Mouse (Mus musculus) stomach, embryonic 15.5 days (tissue): ENCODE data around the gene Tmbim6. TPM values are rescaled to one million over a fixed set of nuclear protein-coding genes. Genes with fewer than 3 reads are reported as not detected.

Source experiments
- ATAC-seq: fragments of 200-750 bp; cut with Nextera tagmentation; 2 replicates; pipeline ENCODE4 v1.8.0; 2017; ENCODE audit warnings: low read depth, moderate number of reproducible peaks, moderate TSS enrichment; ENCODE audit not compliant: insufficient read depth, low FRiP score
- H3K27ac ChIP-seq: fragments of 300-500 bp; sonication (generic); 2 replicates; pipeline ENCODE4 v1.5.1; 2015; ENCODE audit warnings: mild to moderate bottlenecking, inconsistent platforms
- H3K27me3 ChIP-seq: fragments of 300-500 bp; sonication (generic); replicated peaks from 2 replicates; pipeline ENCODE4 v1.6.1; 2015; ENCODE audit warnings: inconsistent platforms
- H3K36me3 ChIP-seq: fragments of 300-500 bp; sonication (generic); 2 replicates; pipeline ENCODE4 v1.6.1; 2015; ENCODE audit warnings: inconsistent platforms
- H3K4me1 ChIP-seq: fragments of 300-500 bp; sonication (generic); 2 replicates; pipeline ENCODE4 v1.6.1; 2015; ENCODE audit warnings: inconsistent platforms
- H3K4me2 ChIP-seq: fragments of 300-500 bp; sonication (generic); 2 replicates; pipeline ENCODE4 v1.6.1; 2015; ENCODE audit warnings: mild to moderate bottlenecking, inconsistent platforms
- H3K4me3 ChIP-seq: fragments of 300-500 bp; sonication (generic); replicated peaks from 2 replicates; pipeline ENCODE4 v1.5.1; 2015; ENCODE audit warnings: inconsistent platforms
- H3K9ac ChIP-seq: fragments of 300-500 bp; sonication (generic); 2 replicates; pipeline ENCODE4 v1.6.1; 2015; ENCODE audit warnings: inconsistent platforms
- H3K9me3 ChIP-seq: fragments of 300-500 bp; sonication (generic); 2 replicates; pipeline ENCODE4 v1.6.1; 2016; ENCODE audit warnings: inconsistent platforms
- WGBS: fragments of 180-500 bp; shearing (Covaris S2); methylation state at CpG from one replicate; pipeline ENCODE4 v1.1.7; 2015; 5-methylcytosine and 5-hydroxymethylcytosine counted together
- polyA plus RNA-seq: library from polyadenylated mRNA; unstranded; fragments of >200 nt; fragmentation: Nextera tagmentation; extraction: Ambion mirVana; gene quantifications from 2 replicates; pipeline ENCODE4 v1.2.1, GENCODE M21; 2015

Gene Tmbim6
- polyA plus RNA-seq, 1 experiment from 2014 or later, result 426 TPM

DNA sequence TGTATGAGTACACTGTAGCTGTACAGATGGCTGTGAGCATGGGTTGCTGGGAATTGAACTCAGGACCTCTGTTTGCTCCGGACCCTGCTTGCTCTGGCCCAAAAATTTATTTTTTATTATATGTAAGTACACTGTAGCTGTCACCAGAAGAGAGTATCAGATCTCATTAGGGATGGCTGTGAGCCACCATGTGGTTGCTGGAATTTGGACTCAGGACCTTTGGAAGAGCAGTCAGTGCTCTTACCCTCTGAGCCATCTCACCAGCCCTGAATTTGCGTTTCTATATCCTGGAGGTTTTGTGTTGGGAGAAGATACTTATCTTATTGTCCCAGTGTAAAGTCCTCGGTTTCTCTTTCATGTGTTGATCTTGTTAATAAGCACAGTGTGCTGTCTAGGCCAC is 5.9 kb upstream of the Tmbim6 start:
- H3K4me3 ChIP-seq, result no peak overlapping the region
- H3K9ac ChIP-seq, result no peak overlapping the region
- WGBS, result 71% methylated on average over 3 of the region's 3 CpGs
- H3K9me3 ChIP-seq, result no peaks in the 10 kb centered on the region
- no peak overlapping the region for H3K27ac ChIP-seq
- H3K36me3 ChIP-seq, result no peaks in the 10 kb centered on the region
- no peak for ATAC-seq
- H3K4me1 ChIP-seq, result no peaks in the 10 kb centered on the region
- no peaks in the 10 kb centered on the region for H3K27me3 ChIP-seq
- no peak overlapping the region for H3K4me2 ChIP-seq

DNA sequence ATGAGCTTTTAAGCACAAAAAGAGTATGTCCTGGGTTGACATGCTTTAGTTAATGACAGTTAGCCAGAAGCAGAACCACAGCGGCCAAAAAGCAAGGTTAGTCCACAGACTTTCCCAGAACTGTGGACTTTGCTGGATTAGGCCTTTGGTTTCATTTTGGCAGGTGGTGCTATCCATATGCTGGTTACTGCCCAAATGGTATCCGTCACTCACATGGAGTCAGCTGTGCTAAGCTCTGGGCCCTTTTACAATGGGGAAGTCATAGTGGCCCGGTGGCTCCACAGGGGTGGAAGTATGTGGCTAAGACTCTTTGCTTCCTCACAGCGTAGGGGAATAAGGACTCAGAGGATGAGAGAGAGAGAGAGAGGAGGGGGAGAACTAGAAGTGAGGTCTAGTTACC is 4.7 kb upstream of the Tmbim6 start:
- Histone ChIP-seq H3K27ac (no peak overlapping the region), H3K27me3 (no peaks in the 10 kb centered on the region), H3K36me3 (no peaks in the 10 kb centered on the region), H3K4me1 (peaks cover 6% of the 10 kb centered on the region; the same call in 1 of the 2 replicates), H3K4me3 (no peak overlapping the region), H3K9ac (no peak overlapping the region), H3K4me2 (no peak overlapping the region), H3K9me3 (no peaks in the 10 kb centered on the region)
- WGBS, result 72% methylated on average over 4 of the region's 4 CpGs
- ATAC-seq, result no peak

DNA sequence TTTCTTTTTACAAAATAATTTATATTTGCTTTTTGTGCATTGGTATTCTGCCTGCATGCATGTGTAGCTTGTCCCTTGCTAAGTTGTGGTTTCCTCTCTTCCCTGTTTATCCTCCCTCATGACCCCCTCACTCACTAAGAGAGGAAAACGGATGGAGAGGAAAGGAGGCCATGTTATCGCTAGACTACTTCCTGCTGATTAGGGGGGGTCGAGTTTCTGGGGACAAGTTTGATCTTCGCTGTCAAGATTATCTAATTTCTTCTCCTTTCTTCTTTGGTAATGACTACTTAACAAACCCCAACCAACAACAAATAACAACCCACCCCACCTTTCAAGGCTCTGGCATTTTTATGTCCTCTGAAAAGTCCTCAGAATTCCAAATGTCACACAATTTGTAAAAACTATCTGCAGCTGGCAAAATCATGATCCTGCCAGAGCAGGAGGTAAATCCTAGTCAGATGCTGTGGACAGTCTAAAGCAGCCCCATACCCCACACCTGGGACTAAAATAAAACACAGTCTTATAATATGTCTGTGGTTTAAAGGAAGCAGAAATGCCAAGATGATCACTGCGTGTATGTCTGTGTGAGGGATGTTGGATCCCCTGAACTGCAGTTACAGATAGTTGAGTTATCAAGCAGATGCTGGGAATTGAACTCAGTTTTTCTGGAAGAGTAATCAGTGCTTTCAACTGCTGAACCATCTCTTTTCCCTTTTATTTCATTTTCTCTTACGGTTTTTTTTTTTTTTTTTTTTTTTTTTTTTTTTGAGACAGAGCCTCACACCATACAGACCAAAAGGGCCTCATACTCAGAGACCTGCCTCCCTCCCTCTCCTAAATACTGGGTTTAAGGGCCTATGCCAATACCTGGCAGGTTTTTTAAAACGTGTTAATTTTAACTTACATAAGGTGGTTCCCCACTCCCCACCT is 1.9 kb upstream of the Tmbim6 start:
- Histone ChIP-seq H3K9me3 (no peaks in the 10 kb centered on the region), H3K4me2 (no peak overlapping the region), H3K27ac (no peak overlapping the region), H3K27me3 (no peaks in the 10 kb centered on the region), H3K9ac (no peak overlapping the region), H3K36me3 (no peaks in the 10 kb centered on the region), H3K4me3 (no peak overlapping the region), H3K4me1 (peaks cover 17% of the 10 kb centered on the region)
- WGBS, result 60% methylated on average over 7 of the region's 7 CpGs
- no peak for ATAC-seq

DNA sequence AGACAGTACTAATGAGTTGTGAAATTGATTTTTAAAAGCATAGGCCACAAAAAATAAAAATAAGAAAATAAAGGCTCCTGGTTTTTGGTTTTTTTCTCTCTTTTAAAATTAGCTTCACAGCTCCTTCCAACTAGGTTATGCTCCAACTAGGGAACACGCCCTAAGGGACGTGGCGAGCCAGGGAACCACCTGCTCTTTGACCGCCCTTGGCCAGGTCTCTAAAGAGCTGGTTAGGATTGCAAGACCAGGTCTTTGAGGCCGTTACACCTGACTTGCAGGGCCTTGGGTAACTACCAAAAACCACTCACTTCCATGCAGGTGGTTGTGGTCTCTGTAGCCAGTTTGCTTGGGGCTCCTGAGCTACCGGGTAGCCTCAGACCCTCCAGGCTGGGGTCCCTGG is 707 bp upstream of the Tmbim6 start:
- Histone ChIP-seq H3K9ac (no peak overlapping the region), H3K27ac (peak overlapping the region; percentile 63; the same call in 1 of the 2 replicates), H3K4me2 (peak overlapping the region; percentile 82), H3K9me3 (no peaks in the 10 kb centered on the region), H3K27me3 (no peaks in the 10 kb centered on the region), H3K36me3 (no peaks in the 10 kb centered on the region), H3K4me3 (peak overlapping the region; percentile 95), H3K4me1 (peaks cover 30% of the 10 kb centered on the region)
- ATAC-seq, result no peak
- 83% methylated on average over 6 of the region's 6 CpGs for WGBS

DNA sequence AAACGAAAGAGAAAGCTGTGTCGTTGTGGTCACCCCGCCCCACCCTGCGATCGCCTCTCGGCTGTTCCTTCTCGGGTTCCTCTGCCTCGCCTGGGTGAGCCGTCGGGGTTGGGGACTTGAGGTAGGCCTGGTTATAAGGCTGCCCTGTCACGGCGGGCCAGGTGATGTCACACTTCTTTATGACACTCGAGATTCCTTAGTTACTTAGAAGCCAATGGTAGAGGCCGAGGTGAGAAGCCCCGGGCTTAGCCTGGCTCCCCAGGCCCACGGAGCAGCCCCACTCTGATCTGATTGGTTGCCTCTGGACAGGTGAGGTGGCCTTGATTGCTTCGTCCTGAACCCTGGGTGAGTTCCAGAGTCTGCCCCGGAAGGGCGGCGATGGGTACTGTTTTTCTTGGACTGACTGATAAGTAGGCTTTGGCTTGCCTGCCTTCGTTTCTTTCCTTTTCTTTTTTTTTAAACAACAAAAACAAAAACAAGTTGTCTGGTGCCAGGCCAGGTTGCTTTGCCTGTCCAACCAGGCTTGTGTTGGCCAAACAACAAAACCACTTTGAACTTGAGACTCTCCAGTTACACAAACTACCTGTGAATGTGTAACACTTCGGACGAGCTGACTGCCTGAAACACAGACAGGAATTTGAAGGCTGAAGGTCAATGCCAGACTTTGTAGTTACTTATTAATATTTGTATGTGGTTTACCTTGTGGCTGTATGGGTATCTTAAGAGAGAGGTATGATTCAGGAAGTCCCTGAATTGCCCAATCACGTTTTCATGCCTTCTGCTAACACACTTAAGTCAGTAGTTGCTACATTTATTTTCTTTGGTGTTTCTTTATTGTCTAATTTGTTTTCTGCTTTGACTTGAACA is 937 bp downstream of the Tmbim6 start:
- Histone ChIP-seq H3K36me3 (no peaks in the 10 kb centered on the region), H3K4me2 (peak overlapping the region; percentile 69), H3K4me1 (peaks cover 39% of the 10 kb centered on the region), H3K27ac (peak overlapping the region; percentile 95), H3K4me3 (peak overlapping the region; percentile 95), H3K27me3 (no peaks in the 10 kb centered on the region), H3K9ac (peak overlapping the region; percentile 78), H3K9me3 (no peaks in the 10 kb centered on the region)
- WGBS, result 4% methylated on average over 24 of the region's 24 CpGs
- peak; percentile 44; the same call in 1 of the 2 replicates for ATAC-seq

DNA sequence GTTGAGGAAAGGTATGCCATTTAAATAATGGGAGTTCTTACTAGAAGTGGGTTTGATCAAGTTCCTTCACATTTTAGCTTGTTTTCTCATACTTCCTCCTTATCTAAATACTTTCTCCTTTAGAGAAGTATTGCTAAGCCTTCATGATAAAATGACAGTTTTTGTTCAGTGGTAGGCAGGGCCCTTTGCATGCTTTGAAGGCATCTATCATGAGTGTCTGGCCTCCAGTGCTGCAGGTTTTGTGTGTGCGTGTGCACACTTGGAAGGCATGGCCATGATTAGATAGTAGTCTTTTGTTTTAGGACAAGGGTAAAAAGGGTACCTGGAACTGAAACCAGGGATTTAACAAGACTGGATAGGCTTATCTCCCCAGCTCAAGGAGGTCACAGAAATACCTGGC is 3.8 kb downstream of the Tmbim6 start:
- H3K9me3 ChIP-seq, result no peaks in the 10 kb centered on the region
- 55% methylated on average over 1 of the region's 1 CpGs for WGBS
- no peaks in the 10 kb centered on the region for H3K36me3 ChIP-seq
- H3K4me3 ChIP-seq, result no peak overlapping the region
- H3K27me3 ChIP-seq, result no peaks in the 10 kb centered on the region
- no peak for ATAC-seq
- peaks cover 43% of the 10 kb centered on the region for H3K4me1 ChIP-seq
- H3K27ac ChIP-seq, result no peak overlapping the region; the same call in 1 of the 2 replicates
- 0 out of 2 replicates have a peak overlapping the region, but pooled peaks have one; percentile 41 for H3K4me2 ChIP-seq
- no peak overlapping the region for H3K9ac ChIP-seq

DNA sequence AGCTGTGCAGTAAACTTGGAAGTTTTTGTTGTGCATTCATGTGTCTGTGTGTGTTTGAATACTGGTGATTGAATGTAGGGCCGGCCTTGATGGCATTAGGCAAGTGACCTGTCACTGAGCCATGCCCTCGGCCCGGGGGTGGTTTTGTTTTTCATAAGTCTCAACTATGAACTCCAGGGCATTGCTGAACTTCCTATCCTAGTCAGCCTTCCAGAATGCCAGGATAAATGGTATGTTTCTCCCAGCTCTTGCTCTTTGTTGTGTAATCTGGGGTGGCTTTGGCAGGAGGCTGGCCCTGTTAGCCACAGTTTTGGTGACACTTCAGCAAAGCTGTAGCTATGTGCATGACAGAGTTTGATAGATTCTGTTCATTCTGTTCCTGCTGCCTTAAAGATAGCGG is 4.2 kb downstream of the Tmbim6 start:
- Histone ChIP-seq H3K27ac (no peak overlapping the region), H3K9me3 (no peaks in the 10 kb centered on the region), H3K4me3 (no peak overlapping the region), H3K27me3 (no peaks in the 10 kb centered on the region), H3K9ac (no peak overlapping the region), H3K4me2 (no peak overlapping the region), H3K36me3 (no peaks in the 10 kb centered on the region), H3K4me1 (peaks cover 43% of the 10 kb centered on the region)
- 60% methylated on average over 4 of the region's 4 CpGs for WGBS
- no peak for ATAC-seq

DNA sequence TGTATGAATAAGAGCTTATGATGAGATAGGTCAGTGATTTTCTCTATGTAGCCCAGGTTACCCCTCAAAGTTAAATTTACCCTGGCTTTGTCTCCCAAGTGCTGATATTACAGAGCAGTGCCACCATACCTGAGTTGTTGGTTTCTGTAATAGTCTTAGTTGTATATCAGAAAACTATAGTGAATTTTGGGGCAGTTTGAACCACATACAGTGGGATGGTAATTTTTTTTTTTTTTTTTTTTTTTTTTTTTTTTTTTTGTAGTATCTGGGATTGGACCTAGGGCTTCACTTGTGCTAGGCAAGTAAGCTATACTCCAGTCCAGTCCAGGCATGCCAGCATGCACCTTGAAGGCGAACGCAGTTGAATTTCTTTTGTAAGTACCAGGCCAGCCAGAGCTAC is 4.9 kb downstream of the Tmbim6 start:
- no peak for ATAC-seq
- Histone ChIP-seq H3K9ac (no peak overlapping the region), H3K4me2 (no peak overlapping the region), H3K9me3 (no peaks in the 10 kb centered on the region), H3K36me3 (peaks cover 4% of the 10 kb centered on the region; the same call in 1 of the 2 replicates), H3K4me1 (peaks cover 38% of the 10 kb centered on the region), H3K27ac (no peak overlapping the region), H3K27me3 (no peaks in the 10 kb centered on the region), H3K4me3 (no peak overlapping the region)
- 89% methylated on average over 2 of the region's 2 CpGs for WGBS

DNA sequence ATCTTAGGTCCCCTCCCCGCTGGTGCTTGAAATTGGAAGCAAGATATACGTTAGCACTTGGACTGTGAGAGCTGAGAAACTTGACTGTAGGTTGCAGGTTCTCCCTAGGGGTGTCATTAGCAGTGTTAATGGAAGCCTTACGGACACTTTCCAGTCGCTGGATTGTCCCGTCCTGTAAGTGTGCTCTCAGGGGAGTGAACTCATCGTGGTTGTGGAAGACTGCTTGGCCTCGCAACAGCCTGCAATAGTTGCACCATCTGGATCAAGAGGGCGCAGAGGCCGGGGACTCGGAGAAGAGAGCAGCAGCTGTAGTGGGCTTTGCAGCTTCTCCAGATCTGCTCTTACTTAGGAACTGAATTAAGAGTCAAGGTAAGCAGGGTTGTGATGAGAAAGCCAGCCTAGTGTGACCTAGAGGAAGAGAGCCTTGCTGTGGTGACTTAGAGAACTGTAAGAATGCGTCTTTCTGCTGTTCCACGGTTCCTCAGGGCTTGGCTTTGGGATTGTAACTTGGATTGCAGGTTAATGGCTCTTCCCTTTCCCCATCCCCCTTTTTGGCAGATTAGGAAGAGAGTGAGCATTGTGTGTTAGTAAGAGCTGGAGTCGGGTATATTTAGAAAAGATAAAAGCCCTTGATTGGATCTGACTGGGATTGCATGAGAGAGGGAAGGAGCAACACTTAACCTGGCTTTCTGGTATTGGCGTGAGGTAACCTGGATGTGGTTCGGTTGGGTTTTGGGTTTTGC is 7.0 kb downstream of the Tmbim6 start:
- peaks cover 34% of the 10 kb centered on the region for H3K4me1 ChIP-seq
- no peak overlapping the region for H3K9ac ChIP-seq
- peaks cover 15% of the 10 kb centered on the region for H3K36me3 ChIP-seq
- H3K4me2 ChIP-seq, result no peak overlapping the region
- 75% methylated on average over 15 of the region's 15 CpGs for WGBS
- H3K9me3 ChIP-seq, result no peaks in the 10 kb centered on the region
- no peak for ATAC-seq
- no peak overlapping the region for H3K27ac ChIP-seq
- H3K4me3 ChIP-seq, result no peak overlapping the region
- no peaks in the 10 kb centered on the region for H3K27me3 ChIP-seq

DNA sequence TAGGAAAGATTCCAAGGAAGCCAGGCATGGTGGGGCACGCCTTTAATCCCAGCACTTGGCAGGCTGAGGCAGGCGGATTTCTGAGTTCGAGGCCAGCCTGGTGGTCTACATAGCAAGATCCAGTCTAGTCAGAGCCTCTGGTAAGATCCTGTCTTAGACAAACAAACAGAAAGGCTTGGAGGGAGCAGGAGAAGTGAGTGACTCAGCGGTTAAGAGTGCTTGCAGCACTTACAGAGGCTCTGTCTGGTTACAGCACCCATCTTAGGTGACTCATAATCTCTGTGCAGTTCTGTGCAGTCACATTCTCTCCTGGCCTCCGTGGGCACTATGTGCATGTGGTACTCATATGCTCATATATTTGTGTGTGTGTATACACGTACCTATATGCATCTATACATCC is 7.9 kb downstream of the Tmbim6 start:
- H3K4me1 ChIP-seq, result peaks cover 28% of the 10 kb centered on the region
- H3K36me3 ChIP-seq, result peaks cover 24% of the 10 kb centered on the region
- H3K9ac ChIP-seq, result no peak overlapping the region
- no peak overlapping the region for H3K4me3 ChIP-seq
- no peak for ATAC-seq
- no peaks in the 10 kb centered on the region for H3K27me3 ChIP-seq
- no peak overlapping the region for H3K4me2 ChIP-seq
- 80% methylated on average over 6 of the region's 6 CpGs for WGBS
- H3K27ac ChIP-seq, result no peak overlapping the region
- H3K9me3 ChIP-seq, result no peaks in the 10 kb centered on the region

DNA sequence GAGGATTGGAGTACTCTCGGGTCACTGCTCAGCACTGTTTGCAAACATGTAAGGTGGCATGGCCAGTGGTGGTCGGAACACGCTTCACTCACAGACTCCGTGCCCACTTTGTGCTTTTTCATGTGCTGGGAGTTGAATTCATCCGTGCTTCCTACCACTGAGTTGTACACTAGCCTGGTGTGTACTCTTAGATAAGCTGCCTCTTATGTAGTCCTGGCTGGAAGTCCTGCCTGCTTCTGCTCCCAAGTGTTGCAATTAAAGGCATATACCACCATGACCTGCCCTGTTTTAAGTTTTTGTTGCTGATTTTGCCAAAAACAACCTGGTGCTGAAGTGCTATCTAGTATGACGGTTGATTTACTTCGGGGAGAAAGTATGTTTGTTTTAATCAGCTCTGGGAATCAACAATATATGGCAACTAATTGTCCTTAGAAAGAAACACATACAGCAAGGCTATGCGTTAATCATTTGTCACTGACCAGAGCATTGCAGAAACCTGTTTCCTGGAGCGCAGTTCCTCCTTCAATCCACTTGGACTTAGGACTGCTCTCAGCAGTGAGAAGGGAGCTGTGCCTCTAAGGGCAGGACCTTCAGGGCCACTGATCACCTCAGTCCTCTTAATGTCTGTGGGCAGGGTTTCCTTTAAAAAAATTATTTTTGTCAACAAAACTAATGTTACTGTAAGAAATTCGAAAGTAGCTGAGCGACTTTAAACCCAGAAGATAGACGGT is 10.6 kb downstream of the Tmbim6 start:
- Histone ChIP-seq H3K27ac (peak overlapping the region; percentile 27; the same call in 1 of the 2 replicates), H3K4me1 (peaks cover 7% of the 10 kb centered on the region; the same call in 1 of the 2 replicates), H3K27me3 (no peaks in the 10 kb centered on the region), H3K4me3 (no peak overlapping the region), H3K9me3 (no peaks in the 10 kb centered on the region), H3K36me3 (peaks cover 50% of the 10 kb centered on the region), H3K4me2 (no peak overlapping the region), H3K9ac (no peak overlapping the region)
- ATAC-seq, result no peak; the same call in 1 of the 2 replicates
- 79% methylated on average over 12 of the region's 12 CpGs for WGBS
